Mouse (Mus musculus): Measurements from ENCODE around the gene Fip1l1.

Gene Fip1l1

GRCm38 (mm10) chr5:74613491-74614151 lies 78.4 kb downstream of the Fip1l1 start:
- no peak for DNase-seq (ENCODE audit: extremely low spot score, low read depth, low spot score)

GRCm38 (mm10) chr5:74617816-74618572 lies 82.7 kb downstream of the Fip1l1 start:
- DNase-seq (ENCODE audit: extremely low spot score, low read depth, low spot score): no peak

- DNase-seq (ENCODE audit: extremely low spot score, low read depth, low spot score): no peak
Observed at GRCm38 (mm10) chr5:74618573-74619059, 83.4 kb downstream of the Fip1l1 start.

- no peak for DNase-seq (ENCODE audit: extremely low spot score, low read depth, low spot score)
Observed at GRCm38 (mm10) chr5:74621691-74622470, 86.6 kb downstream of the Fip1l1 start.

- no peak for DNase-seq (ENCODE audit: extremely low spot score, low read depth, low spot score)
Observed at GRCm38 (mm10) chr5:74623316-74624000, 88.2 kb downstream of the Fip1l1 start.

- no peak for DNase-seq (ENCODE audit: extremely low spot score, low read depth, low spot score)
Observed at GRCm38 (mm10) chr5:74624385-74624784, 89.1 kb downstream of the Fip1l1 start.

GRCm38 (mm10) chr5:74628001-74628400 lies 92.8 kb downstream of the Fip1l1 start:
- no peak for DNase-seq (ENCODE audit: extremely low spot score, low read depth, low spot score)

- DNase-seq (ENCODE audit: extremely low spot score, low read depth, low spot score): no peak
Observed at GRCm38 (mm10) chr5:74632369-74633114, 97.3 kb downstream of the Fip1l1 start.

- DNase-seq (ENCODE audit: extremely low spot score, low read depth, low spot score): no peak
Observed at GRCm38 (mm10) chr5:74633453-74633852, 98.2 kb downstream of the Fip1l1 start.

- DNase-seq (ENCODE audit: extremely low spot score, low read depth, low spot score): no peak
Observed at GRCm38 (mm10) chr5:74634391-74634790, 99.1 kb downstream of the Fip1l1 start.

- DNase-seq (ENCODE audit: extremely low spot score, low read depth, low spot score): no peak
Observed at GRCm38 (mm10) chr5:74639516-74639915, 104.3 kb downstream of the Fip1l1 start.

GRCm38 (mm10) chr5:74640504-74640903 lies 105.3 kb downstream of the Fip1l1 start:
- no peak for DNase-seq (ENCODE audit: extremely low spot score, low read depth, low spot score)

GRCm38 (mm10) chr5:74641000-74641399 lies 105.8 kb downstream of the Fip1l1 start:
- no peak for DNase-seq (ENCODE audit: extremely low spot score, low read depth, low spot score)

- no peak for DNase-seq (ENCODE audit: extremely low spot score, low read depth, low spot score)
Observed at GRCm38 (mm10) chr5:74642291-74642690, 107.0 kb downstream of the Fip1l1 start.

- no peak for DNase-seq (ENCODE audit: extremely low spot score, low read depth, low spot score)
Observed at GRCm38 (mm10) chr5:74647584-74647984, 112.3 kb downstream of the Fip1l1 start.

GRCm38 (mm10) chr5:74648216-74648615 lies 113.0 kb downstream of the Fip1l1 start:
- DNase-seq (ENCODE audit: extremely low spot score, low read depth, low spot score): no peak
